Mouse (Mus musculus) C2C12 (cell line): Measurements from ENCODE around the gene Nsl1.

Experiments used
- CEBPB ChIP-seq: IDR thresholded peaks from one replicate; pipeline ENCODE4 v1.6.1; 2011; ENCODE audit warnings: low read depth, mild to moderate bottlenecking, control low read depth, moderate library complexity
- CTCF ChIP-seq: IDR thresholded peaks from one replicate; pipeline ENCODE4 v1.5.1; 2011; ENCODE audit not compliant: control insufficient read depth, insufficient read depth, insufficient read length
- MAX ChIP-seq: IDR thresholded peaks from one replicate; pipeline ENCODE4 v1.6.1; 2011; ENCODE audit warnings: mild to moderate bottlenecking, control low read depth
- MYOD1 ChIP-seq: IDR thresholded peaks from one replicate; pipeline ENCODE4 v1.6.1; 2011; ENCODE audit warnings: low read depth; ENCODE audit not compliant: control insufficient read depth, insufficient read length
- MYOG ChIP-seq: IDR thresholded peaks from one replicate; pipeline ENCODE4 v1.6.1; 2011; ENCODE audit not compliant: control insufficient read depth, insufficient read length; ENCODE audit errors: extremely low read depth
- USF1 ChIP-seq: IDR thresholded peaks from one replicate; pipeline ENCODE4 v1.6.1; 2011; ENCODE audit warnings: low read depth, mild to moderate bottlenecking, control low read depth, moderate library complexity

- TF ChIP-seq USF1 (no peak), CTCF (no peak), CEBPB (no peak), MYOD1 (no peak), MYOG (no peak), MAX (no peak)
These were observed 27.2 kb upstream of the Nsl1 start for GRCm38 (mm10) chr1:191035649-191036048.
